Mouse (Mus musculus): ENCODE measurements around the gene Slc22a14. TPM values are rescaled to one million over a fixed set of nuclear protein-coding genes. Genes with fewer than 3 reads are reported as not detected.

The Slc22a14 gene
- polyA plus RNA-seq, 1 experiment, result not detected

DNA sequence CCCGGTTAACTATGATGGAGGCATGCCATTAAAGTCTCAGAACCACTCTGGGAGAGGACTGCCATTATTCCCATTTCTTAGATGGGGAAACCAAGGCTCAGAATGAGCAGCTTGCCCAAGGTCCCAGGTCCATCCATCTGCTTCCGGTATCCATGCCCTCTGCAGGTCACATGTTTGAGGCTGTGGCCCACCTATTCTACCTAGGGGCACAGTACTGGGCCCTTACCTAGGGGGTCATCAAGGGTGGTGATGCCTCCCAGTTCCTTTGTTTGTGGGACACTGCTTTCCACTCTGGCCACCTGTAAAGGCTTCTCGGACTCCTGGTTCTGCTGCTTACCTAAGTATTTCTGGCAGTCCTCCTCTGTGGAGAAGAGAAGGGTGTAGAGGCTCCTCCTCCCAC, 27.0 kb downstream of the Slc22a14 start:
- TF ChIP-seq CTCF (IDR thresholded peaks at IDR 0.05; ENCODE audit: extremely low read depth, insufficient read length, insufficient replicate concordance, low read depth, low read length), result no peak
- TF ChIP-seq POLR2A (IDR thresholded peaks at IDR 0.05; ENCODE audit: low read depth, low read length), result no peak
- no peak overlapping the region for H3K4me3 ChIP-seq (ENCODE audit: low read depth, low read length)
- H3K27ac ChIP-seq (ENCODE audit: insufficient read depth, low read depth, low read length), result no peak overlapping the region
- H3K36me3 ChIP-seq (ENCODE audit: control insufficient read depth, insufficient read depth, low read length), result peaks cover 24% of the 10 kb centered on the region
- H3K4me1 ChIP-seq (ENCODE audit: control insufficient read depth, insufficient read depth, insufficient read length, low read length), result peaks cover 14% of the 10 kb centered on the region
- H3K27me3 ChIP-seq (ENCODE audit: control insufficient read depth, insufficient read depth, low read length), result no peaks in the 10 kb centered on the region
- WGBS, result 83% methylated on average over 3 of the region's 3 CpGs

DNA sequence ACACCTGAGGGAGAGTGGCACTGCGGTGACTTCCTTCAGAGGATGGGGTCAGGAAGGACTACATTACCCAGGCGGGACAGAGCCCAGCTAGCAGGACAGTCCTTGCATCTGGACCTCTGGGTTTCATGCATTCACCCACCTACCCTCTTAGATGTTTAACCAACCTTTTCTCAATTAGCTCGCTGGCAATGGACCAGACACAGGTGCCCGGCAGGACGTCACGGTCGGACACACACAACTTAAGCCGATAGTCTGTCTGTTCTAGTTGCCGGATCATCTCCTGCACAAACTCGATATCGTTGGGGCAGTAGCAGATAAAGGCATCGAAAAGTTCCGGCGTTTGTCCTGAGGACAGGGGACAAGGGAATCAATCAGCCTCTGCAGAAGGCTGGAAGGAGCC, 27.5 kb downstream of the Slc22a14 start:
- Histone ChIP-seq H3K27me3 (ENCODE audit: control insufficient read depth, insufficient read depth, low read length) (no peaks in the 10 kb centered on the region), H3K36me3 (ENCODE audit: control insufficient read depth, insufficient read depth, low read length) (peaks cover 21% of the 10 kb centered on the region), H3K27ac (ENCODE audit: insufficient read depth, low read depth, low read length) (no peak overlapping the region), H3K4me1 (ENCODE audit: control insufficient read depth, insufficient read depth, insufficient read length, low read length) (peaks cover 9% of the 10 kb centered on the region), H3K4me3 (ENCODE audit: low read depth, low read length) (no peak overlapping the region)
- WGBS, result 94% methylated on average over 14 of the region's 14 CpGs
- TF ChIP-seq CTCF (IDR thresholded peaks at IDR 0.05; ENCODE audit: extremely low read depth, insufficient read length, insufficient replicate concordance, low read depth, low read length) (no peak), POLR2A (IDR thresholded peaks at IDR 0.05; ENCODE audit: low read depth, low read length) (no peak)

DNA sequence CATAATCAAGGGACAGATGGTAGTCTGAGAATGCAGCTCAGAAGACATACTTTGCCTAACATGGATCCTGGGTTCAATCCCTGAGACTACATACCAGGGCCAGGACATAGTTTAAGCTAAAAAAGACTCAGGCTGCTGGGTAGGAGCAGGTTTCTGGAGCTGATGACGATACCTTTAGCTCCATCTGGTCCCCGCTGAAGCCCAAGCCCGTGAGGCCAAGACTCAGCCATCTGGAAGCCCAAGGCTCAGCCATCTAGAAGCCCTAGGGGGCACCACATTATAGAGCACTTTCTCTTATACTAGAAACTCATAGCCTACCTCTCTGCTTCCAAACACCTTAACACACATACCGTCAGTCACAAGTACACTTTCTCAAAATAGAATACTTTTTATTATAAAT, 29.8 kb downstream of the Slc22a14 start:
- Histone ChIP-seq H3K36me3 (ENCODE audit: control insufficient read depth, insufficient read depth, low read length) (peaks cover 21% of the 10 kb centered on the region), H3K4me1 (ENCODE audit: control insufficient read depth, insufficient read depth, insufficient read length, low read length) (peaks cover 6% of the 10 kb centered on the region), H3K27me3 (ENCODE audit: control insufficient read depth, insufficient read depth, low read length) (no peaks in the 10 kb centered on the region), H3K27ac (ENCODE audit: insufficient read depth, low read depth, low read length) (no peak overlapping the region), H3K4me3 (ENCODE audit: low read depth, low read length) (no peak overlapping the region)
- TF ChIP-seq POLR2A (IDR thresholded peaks at IDR 0.05; ENCODE audit: low read depth, low read length) (no peak), CTCF (IDR thresholded peaks at IDR 0.05; ENCODE audit: extremely low read depth, insufficient read length, insufficient replicate concordance, low read depth, low read length) (no peak)
- 85% methylated on average over 4 of the region's 4 CpGs for WGBS

DNA sequence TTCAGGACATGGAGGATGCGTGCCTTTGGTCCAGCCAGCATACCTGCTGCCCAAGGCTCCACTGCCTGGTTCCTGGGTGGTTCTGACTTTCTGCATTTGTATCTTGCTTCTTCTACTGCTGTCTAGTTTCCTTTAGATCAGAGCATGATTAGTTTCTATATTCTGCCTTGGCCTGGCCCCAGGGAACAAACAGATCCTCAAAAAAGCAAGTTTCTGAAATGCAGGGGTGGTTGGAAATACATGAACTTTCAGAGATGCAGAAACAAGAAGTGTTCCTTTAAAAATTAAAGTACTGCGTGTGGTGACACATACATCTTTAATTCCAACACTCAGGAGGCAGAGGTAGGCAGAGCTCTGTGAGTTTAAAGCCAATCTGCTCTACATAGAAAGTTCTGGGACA, 30.5 kb downstream of the Slc22a14 start:
- peak overlapping the region; percentile 74 for H3K27ac ChIP-seq (ENCODE audit: insufficient read depth, low read depth, low read length)
- TF ChIP-seq POLR2A (IDR thresholded peaks at IDR 0.05; ENCODE audit: low read depth, low read length) (no peak), CTCF (IDR thresholded peaks at IDR 0.05; ENCODE audit: extremely low read depth, insufficient read length, insufficient replicate concordance, low read depth, low read length) (no peak)
- 86% methylated on average over 2 of the region's 2 CpGs for WGBS

DNA sequence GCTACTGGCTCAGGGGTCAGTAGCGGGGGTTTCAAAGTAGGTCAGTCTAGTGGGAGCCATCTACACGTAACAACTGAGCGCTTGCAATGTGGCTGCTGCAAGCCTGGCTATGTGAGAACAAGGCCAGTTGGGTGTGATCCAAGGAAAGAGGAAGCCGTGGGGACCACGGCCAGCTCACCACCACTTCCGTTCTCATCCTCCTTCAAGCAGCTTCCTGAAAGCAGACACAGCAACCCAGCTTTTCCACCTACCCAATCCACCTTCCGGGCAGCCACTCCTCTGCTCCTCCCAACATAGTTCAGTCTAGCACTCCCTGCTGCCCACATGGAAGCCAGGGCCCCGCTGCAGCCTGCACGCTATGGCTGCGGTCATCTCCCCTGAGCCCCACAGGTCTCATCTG, 31.0 kb downstream of the Slc22a14 start:
- WGBS, result 60% methylated on average over 10 of the region's 10 CpGs
- Histone ChIP-seq H3K4me3 (ENCODE audit: low read depth, low read length) (no peak overlapping the region), H3K36me3 (ENCODE audit: control insufficient read depth, insufficient read depth, low read length) (peaks cover 21% of the 10 kb centered on the region), H3K4me1 (ENCODE audit: control insufficient read depth, insufficient read depth, insufficient read length, low read length) (peaks cover 6% of the 10 kb centered on the region), H3K27me3 (ENCODE audit: control insufficient read depth, insufficient read depth, low read length) (no peaks in the 10 kb centered on the region), H3K27ac (ENCODE audit: insufficient read depth, low read depth, low read length) (peak overlapping the region; percentile 74)
- TF ChIP-seq CTCF (IDR thresholded peaks at IDR 0.05; ENCODE audit: extremely low read depth, insufficient read length, insufficient replicate concordance, low read depth, low read length), result no peak
- no peak for TF ChIP-seq POLR2A (IDR thresholded peaks at IDR 0.05; ENCODE audit: low read depth, low read length)

More for the DNA sequence above, 30.5 kb downstream of the Slc22a14 start:
- H3K36me3 ChIP-seq (ENCODE audit: control insufficient read depth, insufficient read depth, low read length), result peaks cover 21% of the 10 kb centered on the region
- peaks cover 6% of the 10 kb centered on the region for H3K4me1 ChIP-seq (ENCODE audit: control insufficient read depth, insufficient read depth, insufficient read length, low read length)
- no peak overlapping the region for H3K4me3 ChIP-seq (ENCODE audit: low read depth, low read length)
- no peaks in the 10 kb centered on the region for H3K27me3 ChIP-seq (ENCODE audit: control insufficient read depth, insufficient read depth, low read length)

DNA sequence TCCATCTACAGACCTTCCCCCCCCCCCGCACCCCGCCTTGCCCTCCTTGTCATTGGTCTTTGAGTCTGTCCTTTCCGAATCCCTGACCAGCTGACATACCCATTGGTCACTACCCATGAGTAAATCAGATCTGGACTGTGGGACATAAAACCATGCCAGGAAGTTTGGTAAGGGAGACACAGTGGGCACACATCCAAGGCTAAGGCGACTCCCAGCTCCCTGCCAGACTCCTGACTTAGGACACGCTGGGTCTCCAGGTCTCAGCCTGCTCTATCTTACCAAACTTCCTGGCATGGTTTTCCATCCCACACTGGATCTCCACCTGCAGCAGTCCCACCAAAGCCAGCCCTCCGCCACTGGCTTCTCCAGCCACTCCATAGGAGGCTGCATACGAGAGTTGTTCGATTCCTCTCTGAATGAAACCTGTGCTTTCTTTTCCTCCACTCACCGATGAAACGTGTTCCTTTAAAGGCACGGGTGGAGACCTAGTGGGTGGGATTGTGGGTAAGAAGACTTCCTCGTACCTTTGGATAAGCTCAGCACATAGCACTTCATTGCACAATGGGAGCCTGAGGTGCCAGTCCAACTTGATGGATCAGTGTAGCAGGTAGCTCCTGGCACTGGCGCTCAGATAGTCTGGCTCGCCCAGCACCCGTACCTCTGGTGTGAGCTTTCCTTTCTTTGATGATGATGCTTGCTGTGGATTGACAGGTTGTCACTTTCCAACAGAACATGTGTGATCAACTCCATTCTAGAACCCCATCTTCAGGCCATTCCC, 35.0 kb downstream of the Slc22a14 start:
- Histone ChIP-seq H3K4me3 (ENCODE audit: low read depth, low read length) (no peak overlapping the region), H3K4me1 (ENCODE audit: control insufficient read depth, insufficient read depth, insufficient read length, low read length) (peaks cover 2% of the 10 kb centered on the region; the same call in 1 of the 2 replicates), H3K36me3 (ENCODE audit: control insufficient read depth, insufficient read depth, low read length) (no peaks in the 10 kb centered on the region), H3K27ac (ENCODE audit: insufficient read depth, low read depth, low read length) (no peak overlapping the region), H3K27me3 (ENCODE audit: control insufficient read depth, insufficient read depth, low read length) (no peaks in the 10 kb centered on the region)
- no peak for TF ChIP-seq CTCF (IDR thresholded peaks at IDR 0.05; ENCODE audit: extremely low read depth, insufficient read length, insufficient replicate concordance, low read depth, low read length)
- TF ChIP-seq POLR2A (IDR thresholded peaks at IDR 0.05; ENCODE audit: low read depth, low read length), result no peak
- WGBS, result 62% methylated on average over 15 of the region's 15 CpGs

DNA sequence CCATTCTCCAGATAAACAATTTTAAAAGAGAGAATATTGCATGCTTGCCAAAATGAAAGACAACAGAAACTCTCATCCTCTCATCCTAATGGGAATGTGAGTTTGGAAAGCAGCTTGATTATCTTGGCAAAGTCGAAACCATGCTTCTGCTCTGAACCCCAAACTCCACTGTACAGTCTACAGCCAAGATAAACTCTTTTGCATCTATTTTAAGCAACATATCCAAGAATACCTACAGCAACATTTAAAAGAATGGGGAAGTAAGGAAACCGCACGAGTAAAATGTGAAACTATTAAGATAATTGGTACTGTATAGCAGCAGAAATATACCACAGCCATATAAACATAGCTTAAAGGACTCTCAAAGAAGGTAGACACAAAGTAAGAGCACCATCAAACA, 36.9 kb downstream of the Slc22a14 start:
- Histone ChIP-seq H3K27ac (ENCODE audit: insufficient read depth, low read depth, low read length) (no peak overlapping the region), H3K36me3 (ENCODE audit: control insufficient read depth, insufficient read depth, low read length) (no peaks in the 10 kb centered on the region), H3K4me1 (ENCODE audit: control insufficient read depth, insufficient read depth, insufficient read length, low read length) (no peaks in the 10 kb centered on the region), H3K4me3 (ENCODE audit: low read depth, low read length) (no peak overlapping the region), H3K27me3 (ENCODE audit: control insufficient read depth, insufficient read depth, low read length) (no peaks in the 10 kb centered on the region)
- 67% methylated on average over 3 of the region's 3 CpGs for WGBS
- TF ChIP-seq CTCF (IDR thresholded peaks at IDR 0.05; ENCODE audit: extremely low read depth, insufficient read length, insufficient replicate concordance, low read depth, low read length) (no peak), POLR2A (IDR thresholded peaks at IDR 0.05; ENCODE audit: low read depth, low read length) (no peak)
